Mouse (Mus musculus) spleen, adult 2 months (tissue): ENCODE results near the gene Lect2. TPM values are rescaled to one million over a fixed set of nuclear protein-coding genes. Genes with fewer than 3 reads are reported as not detected.

Experiments
- DNase-seq, 2 experiments: peaks; one replicate each; pipeline versions ENCODE4 v3.0.0 to v3.0.0-alpha.2; 2012 to 2021; ENCODE audit warnings: low spot score in 2 of 2, low read depth in 1 of 2
- H3K27ac ChIP-seq: fragments of 200-500 bp; 2 replicates; pipeline ENCODE4 v1.5.1; 2012; ENCODE audit warnings: low read length, inconsistent platforms; ENCODE audit not compliant: insufficient read depth
- H3K27me3 ChIP-seq: fragments of 200-500 bp; 2 replicates; pipeline ENCODE4 v1.6.1; 2012; ENCODE audit warnings: mild to moderate bottlenecking, moderate library complexity, low read length, inconsistent platforms; ENCODE audit not compliant: control insufficient read depth, insufficient read depth
- H3K36me3 ChIP-seq: fragments of 200-500 bp; 2 replicates; pipeline ENCODE4 v1.6.1; 2012; ENCODE audit warnings: mild to moderate bottlenecking, low read length, inconsistent platforms; ENCODE audit not compliant: control insufficient read depth, insufficient read depth
- H3K4me1 ChIP-seq: fragments of 200-500 bp; 2 replicates; pipeline ENCODE4 v1.6.1; 2011; ENCODE audit warnings: inconsistent platforms; ENCODE audit not compliant: control insufficient read depth, insufficient read depth, insufficient read length
- H3K4me3 ChIP-seq: fragments of 200-500 bp; 2 replicates; pipeline ENCODE4 v1.5.1; 2011; ENCODE audit warnings: mild to moderate bottlenecking, inconsistent platforms; ENCODE audit not compliant: insufficient read depth, insufficient read length; ENCODE audit errors: extremely low read depth
- CTCF ChIP-seq: fragments of 200-500 bp; IDR thresholded peaks from 2 replicates; pipeline ENCODE4 v1.5.1; 2011; ENCODE audit warnings: mild to moderate bottlenecking, inconsistent platforms; ENCODE audit not compliant: insufficient read depth, insufficient read length, insufficient replicate concordance; ENCODE audit errors: extremely low read depth
- POLR2A ChIP-seq: fragments of 200-500 bp; IDR thresholded peaks from 2 replicates; pipeline ENCODE4 v1.6.1; 2011; ENCODE audit warnings: low read depth, low read length, inconsistent platforms
- WGBS: fragments of 180-500 bp; shearing (Covaris S2); methylation state at CpG from one replicate; pipeline ENCODE4 v1.1.7; 2018; 5-methylcytosine and 5-hydroxymethylcytosine counted together
- polyA plus RNA-seq: library from polyadenylated mRNA; depleted of rRNA; stranded (reverse); fragments of >200 nt; gene quantifications from 2 replicates; pipeline ENCODE4 v1.2.3, GENCODE M21; 2012; rRNA removed

Gene Lect2
- polyA plus RNA-seq, 1 experiment, result not detected

DNA sequence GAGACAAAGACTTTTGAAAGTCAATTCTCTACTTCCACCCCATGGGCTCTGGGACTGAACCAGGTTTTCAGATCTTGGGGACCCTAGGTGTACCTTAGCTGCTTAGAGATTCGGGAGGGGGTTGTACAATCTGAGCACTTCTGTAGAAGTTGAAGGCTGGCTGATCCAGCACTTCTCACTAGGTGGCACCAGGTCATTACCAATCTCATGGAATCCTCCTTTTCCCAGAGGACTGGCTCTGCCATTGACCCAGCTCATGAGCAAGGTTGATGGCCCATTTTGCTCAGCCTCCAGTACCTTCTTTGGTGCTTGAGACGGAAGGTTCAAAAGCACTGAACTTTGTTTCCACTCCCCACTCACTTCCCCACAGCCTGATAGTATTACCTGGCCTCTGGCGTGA is 48.2 kb downstream of the Lect2 start:
- TF ChIP-seq CTCF (no peak), POLR2A (no peak)
- no peak overlapping the region for H3K4me3 ChIP-seq
- H3K36me3 ChIP-seq, result no peaks in the 10 kb centered on the region
- 83% methylated on average over 3 of the region's 3 CpGs for WGBS
- H3K27me3 ChIP-seq, result no peaks in the 10 kb centered on the region
- no peaks in the 10 kb centered on the region; the same call in 1 of the 2 replicates for H3K4me1 ChIP-seq
- no peak overlapping the region for H3K27ac ChIP-seq
- DNase-seq, result no peak

DNA sequence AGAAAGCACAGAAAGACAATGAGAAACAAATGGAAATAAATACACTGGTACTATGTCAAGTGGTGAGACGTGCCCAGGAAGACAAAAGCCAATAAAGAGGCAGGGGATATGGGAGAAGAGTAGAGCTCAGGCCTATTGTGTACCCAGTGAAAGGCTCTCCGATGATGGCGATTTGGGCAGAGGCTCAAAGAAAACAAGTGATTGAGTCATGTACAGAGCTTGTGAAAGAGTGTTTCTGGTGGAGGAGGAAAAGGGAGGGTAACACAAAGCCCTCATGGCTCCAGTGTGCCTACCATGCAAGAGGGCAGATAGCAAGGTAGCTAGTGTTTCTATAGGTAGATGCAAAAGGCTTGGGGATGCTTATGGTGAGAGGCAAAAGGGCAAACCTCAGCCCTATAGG is 53.9 kb downstream of the Lect2 start:
- no peak for DNase-seq
- Histone ChIP-seq H3K36me3 (no peaks in the 10 kb centered on the region), H3K27ac (no peak overlapping the region), H3K27me3 (no peaks in the 10 kb centered on the region), H3K4me1 (no peaks in the 10 kb centered on the region), H3K4me3 (no peak overlapping the region)
- no peak for TF ChIP-seq POLR2A
- TF ChIP-seq CTCF, result no peak
- 83% methylated on average over 3 of the region's 3 CpGs for WGBS

Other genes starting within 250 kb of the Lect2 start
- not detected in 2 replicates for gene Gm3045, start 121.9 kb downstream of the Lect2 start, polyA plus RNA-seq
- 0.02 TPM in 2 replicates for gene Slc25a48, start 110.1 kb downstream of the Lect2 start, polyA plus RNA-seq
- not detected in 2 replicates for gene Il9, start 66.3 kb downstream of the Lect2 start, polyA plus RNA-seq
- gene Fbxl21, start 26.0 kb downstream of the Lect2 start, polyA plus RNA-seq, result 0.26 and 0.41 TPM in 2 replicates
- gene Tgfbi, start 61.0 kb upstream of the Lect2 start, polyA plus RNA-seq, result 56.0 and 74.3 TPM in 2 replicates
- gene Smad5, start 154.5 kb upstream of the Lect2 start, polyA plus RNA-seq, result 10.2 and 12.0 TPM in 2 replicates
- 0.25 and 0.48 TPM in 2 replicates for gene Gm45623, start 205.3 kb upstream of the Lect2 start, polyA plus RNA-seq